ENCODE assay signal across 15 mouse cellular contexts in the genomic region with DNA sequence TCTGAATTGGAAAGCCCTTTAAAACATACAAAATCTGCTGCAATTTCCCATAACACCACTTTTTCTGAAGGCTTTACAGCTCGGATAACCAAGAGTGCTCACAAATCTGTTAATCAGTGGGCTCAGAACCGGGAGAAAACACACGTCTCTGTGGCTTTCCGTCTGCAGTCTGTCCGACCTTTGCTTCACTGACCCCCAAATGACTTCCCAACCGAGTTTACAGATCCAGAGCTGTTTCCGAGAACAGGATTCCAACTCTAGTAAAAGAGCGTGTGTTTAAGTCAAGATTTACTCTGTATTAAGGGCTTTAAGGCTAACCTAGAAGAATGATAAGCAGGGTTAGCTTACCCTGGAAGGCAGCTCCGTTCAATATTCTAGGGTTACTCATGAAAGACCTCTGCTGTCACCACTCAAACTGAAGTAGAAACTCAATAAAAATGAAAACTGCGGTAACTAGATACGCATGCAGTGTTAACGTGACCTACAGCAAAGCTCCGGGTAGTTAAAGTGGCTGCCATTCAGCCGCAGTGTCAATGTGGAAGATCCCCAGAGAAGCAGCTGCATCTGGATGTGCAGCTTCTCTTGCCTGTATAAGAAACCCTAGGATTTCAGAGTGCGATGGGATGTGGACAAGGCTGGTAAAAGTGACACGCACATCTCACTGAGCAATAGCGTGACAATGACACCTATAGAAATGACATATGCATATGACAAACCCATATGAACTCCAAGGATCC.
DNase-seq lines count a peak whose midpoint lies in the region; ATAC-seq and TF ChIP-seq lines count a peak whose summit lies in the region.
"Had no signal": no experiment of that assay in that cellular context is flagged by ENCODE, and none has a peak within 500 bp of the region (broad histone marks: within the 10 kb centered on the region; RNA-seq: fewer than 3 reads in every experiment).

No protein-coding gene starts in this region.

- no peak overlapping the region for H3K4me3 ChIP-seq in liver, embryonic 14.5 days (ENCODE audit: insufficient read depth in 1 of 2, low read depth in 2 of 2, low read length in 2 of 2)
- H3K4me3 ChIP-seq in liver, embryonic 11.5 days (ENCODE audit: low read depth, low read length) = no peak overlapping the region
- H3K4me3 ChIP-seq in intestine, embryonic 16.5 days (ENCODE audit: low read length) = no peak overlapping the region
- H3K4me3 ChIP-seq in stomach, embryonic 16.5 days (replicated peaks; ENCODE audit: low read length) = no peak overlapping the region
- H3K4me3 ChIP-seq: erythroblast, embryonic 14.5 days; heart, embryonic 12.5 days had no signal

- 67% methylated on average over 17 of the region's 17 CpGs for WGBS in liver, embryonic 14.5 days (ENCODE audit: insufficient replicate concordance)
- WGBS in liver, embryonic 11.5 days = 63% methylated on average over 17 of the region's 17 CpGs
- WGBS in intestine, embryonic 16.5 days = 30% methylated on average over 17 of the region's 17 CpGs
- 25% methylated on average over 17 of the region's 17 CpGs for WGBS in stomach, embryonic 16.5 days

- no peak overlapping the region for H3K27ac ChIP-seq in liver, embryonic 14.5 days
- H3K27ac ChIP-seq in liver, embryonic 11.5 days (ENCODE audit: low read depth, low read length) = no peak overlapping the region
- H3K27ac ChIP-seq in intestine, embryonic 16.5 days (ENCODE audit: low read length) = peak overlapping the region; percentile 65
- H3K27ac ChIP-seq in stomach, embryonic 16.5 days (ENCODE audit: low read length) = 0 out of 2 replicates have a peak overlapping the region, but pooled peaks have one; percentile 34

- no peak for TF ChIP-seq CTCF in liver, embryonic 14.5 days (IDR thresholded peaks at IDR 0.05; ENCODE audit: low read depth)

- no peak for TF ChIP-seq EP300 in liver, embryonic 14.5 days (IDR thresholded peaks at IDR 0.05; ENCODE audit: low read depth)

- no peaks in the 10 kb centered on the region for H3K9me3 ChIP-seq in liver, embryonic 14.5 days (ENCODE audit: control insufficient read depth, low read length)
- no peaks in the 10 kb centered on the region for H3K9me3 ChIP-seq in liver, embryonic 11.5 days (ENCODE audit: control insufficient read depth, low read length)
- H3K9me3 ChIP-seq in intestine, embryonic 16.5 days (ENCODE audit: control insufficient read depth, low read length) = no peaks in the 10 kb centered on the region
- no peaks in the 10 kb centered on the region for H3K9me3 ChIP-seq in stomach, embryonic 16.5 days (replicated peaks; ENCODE audit: control insufficient read depth, low read length)
- H3K9me3 ChIP-seq: heart, embryonic 12.5 days had no signal

- DNase-seq in liver, embryonic 14.5 days (ENCODE audit: low read depth in 3 of 3, low spot score in 3 of 3) = no peak
- no peak for DNase-seq in liver, embryonic 11.5 days (ENCODE audit: low spot score)
- DNase-seq in kidney, postnatal 14 days = peak; percentile 14
- no peak for DNase-seq in cerebellum, postnatal 4 days (ENCODE audit: low spot score in 2 of 2)
- no peak for DNase-seq in cerebellum, adult 8-10 months
- DNase-seq: cerebellum, postnatal 25 days; gastrocnemius, postnatal 25 days; layer of hippocampus, postnatal 36 days; thymus, adult 18-20 months had no signal

- ATAC-seq in liver, embryonic 14.5 days (ENCODE audit: insufficient read depth) = no peak
- ATAC-seq in liver, embryonic 11.5 days (replicated peaks; ENCODE audit: low FRiP score) = no peak
- peak; percentile 62 for ATAC-seq in intestine, embryonic 16.5 days
- no peak; the same call in 1 of the 2 replicates for ATAC-seq in stomach, embryonic 16.5 days (ENCODE audit: insufficient read depth, low FRiP score)
- ATAC-seq: forebrain, embryonic 16.5 days had no signal

- no peaks in the 10 kb centered on the region for H3K36me3 ChIP-seq in liver, embryonic 14.5 days (replicated peaks; ENCODE audit: control insufficient read depth, insufficient read depth, low read depth)
- H3K36me3 ChIP-seq in liver, embryonic 11.5 days (ENCODE audit: control insufficient read depth, insufficient read depth, low read length) = no peaks in the 10 kb centered on the region
- H3K36me3 ChIP-seq in intestine, embryonic 16.5 days (ENCODE audit: control insufficient read depth, insufficient read depth, low read length) = no peaks in the 10 kb centered on the region
- H3K36me3 ChIP-seq in stomach, embryonic 16.5 days (ENCODE audit: control insufficient read depth, insufficient read depth, low read length) = no peaks in the 10 kb centered on the region
- H3K36me3 ChIP-seq: heart, embryonic 12.5 days had no signal

- H3K9ac ChIP-seq in liver, embryonic 14.5 days (replicated peaks) = no peak overlapping the region
- H3K9ac ChIP-seq in liver, embryonic 11.5 days (ENCODE audit: low read depth, low read length) = no peak overlapping the region
- no peak overlapping the region; the same call in 1 of the 2 replicates for H3K9ac ChIP-seq in intestine, embryonic 16.5 days (ENCODE audit: low read depth, low read length)
- H3K9ac ChIP-seq in stomach, embryonic 16.5 days (ENCODE audit: low read length) = no peak overlapping the region
- H3K9ac ChIP-seq: heart, embryonic 12.5 days had no signal

- peak overlapping the region; percentile 27; the same call in 1 of the 2 replicates for H3K4me2 ChIP-seq in liver, embryonic 14.5 days (ENCODE audit: low read depth)
- no peak overlapping the region for H3K4me2 ChIP-seq in liver, embryonic 11.5 days
- H3K4me2 ChIP-seq in intestine, embryonic 16.5 days (ENCODE audit: low read depth, low read length) = peak overlapping the region; percentile 13
- 0 out of 2 replicates have a peak overlapping the region, but pooled peaks have one; percentile 20 for H3K4me2 ChIP-seq in stomach, embryonic 16.5 days (ENCODE audit: low read depth, low read length)
- H3K4me2 ChIP-seq: heart, embryonic 12.5 days; midbrain, embryonic 11.5 days had no signal

- 0 out of 4 replicates have a peak, but pooled peaks cover 0 to 4% of the 10 kb centered on the region in 2 experiments for H3K4me1 ChIP-seq in liver, embryonic 14.5 days (replicated peaks; ENCODE audit: control insufficient read depth in 2 of 2, insufficient read depth in 2 of 2, low read length in 1 of 2)
- peaks cover 3% of the 10 kb centered on the region for H3K4me1 ChIP-seq in liver, embryonic 11.5 days (replicated peaks; ENCODE audit: control insufficient read depth, insufficient read depth, low read length)
- H3K4me1 ChIP-seq in intestine, embryonic 16.5 days (ENCODE audit: control insufficient read depth, insufficient read depth, low read length) = peaks cover 12% of the 10 kb centered on the region
- no peaks in the 10 kb centered on the region; the same call in 1 of the 2 replicates for H3K4me1 ChIP-seq in stomach, embryonic 16.5 days (ENCODE audit: control insufficient read depth, insufficient read depth, low read length)

- H3K27me3 ChIP-seq in liver, embryonic 14.5 days (ENCODE audit: control insufficient read depth, insufficient read depth, low read length) = no peaks in the 10 kb centered on the region
- no peaks in the 10 kb centered on the region for H3K27me3 ChIP-seq in liver, embryonic 11.5 days (replicated peaks; ENCODE audit: control insufficient read depth, insufficient read depth, low read length)
- 0 out of 2 replicates have a peak, but pooled peaks cover 3% of the 10 kb centered on the region for H3K27me3 ChIP-seq in intestine, embryonic 16.5 days (replicated peaks; ENCODE audit: control insufficient read depth, insufficient read depth, low read length)
- no peaks in the 10 kb centered on the region for H3K27me3 ChIP-seq in stomach, embryonic 16.5 days (ENCODE audit: control insufficient read depth, insufficient read depth, low read length)

Comparison
In these comparisons a context has a peak if more than half of its experiments do, and no peak if none do; other contexts are left out.
1. H3K27ac ChIP-seq: peak in intestine, embryonic 16.5 days (single experiment) and stomach, embryonic 16.5 days (single experiment); none in liver, embryonic 14.5 days (single experiment) and liver, embryonic 11.5 days (single experiment).